Mouse (Mus musculus): Measurements from ENCODE around the gene Sept5. TPM values are rescaled to one million over a fixed set of nuclear protein-coding genes. Genes with fewer than 3 reads are reported as not detected.

Gene Sept5
- polyA plus RNA-seq, 1 experiment from 2014 or later, result 262 TPM

- H3K27ac ChIP-seq (ENCODE audit: low read length), result no peak overlapping the region
- H3K4me1 ChIP-seq (ENCODE audit: control insufficient read depth, insufficient read depth, low read length), result no peaks in the 10 kb centered on the region
- H3K4me2 ChIP-seq (ENCODE audit: low read length), result no peak overlapping the region
- WGBS, result 92% methylated on average over 6 of the region's 6 CpGs
- H3K9ac ChIP-seq (ENCODE audit: low read depth, low read length), result no peak overlapping the region
- no peaks in the 10 kb centered on the region for H3K27me3 ChIP-seq (ENCODE audit: control insufficient read depth, insufficient read depth, low read depth, low read length)
- no peak overlapping the region for H3K4me3 ChIP-seq (ENCODE audit: low read depth, low read length)
- no peaks in the 10 kb centered on the region for H3K36me3 ChIP-seq (ENCODE audit: control insufficient read depth, insufficient read depth, low read length)
- no peaks in the 10 kb centered on the region for H3K9me3 ChIP-seq (replicated peaks; ENCODE audit: control insufficient read depth, low read length, poor library complexity, severe bottlenecking)
- no peak for ATAC-seq
Measured at GRCm38 (mm10) chr16:18653290-18654160, 23.8 kb upstream of the Sept5 start.

DNA sequence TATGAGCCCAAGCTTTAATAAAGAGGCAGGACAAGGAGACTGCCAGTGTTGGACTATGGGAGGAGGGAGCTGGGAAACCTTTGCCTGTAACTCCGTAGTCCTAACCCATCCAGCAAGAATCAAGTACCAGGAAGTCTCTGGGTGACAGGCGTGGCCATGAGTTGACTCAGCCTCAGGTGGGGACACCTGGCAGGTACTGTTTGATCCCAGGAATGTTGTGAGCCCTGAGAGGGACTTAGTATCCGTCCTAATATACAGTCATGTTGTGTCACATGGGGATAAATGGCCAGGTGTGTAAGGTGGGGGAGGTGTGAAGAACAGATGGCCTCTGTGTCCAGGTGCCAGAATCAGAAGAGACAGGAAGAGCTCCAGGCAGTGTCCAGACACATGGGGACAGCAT is 19.4 kb upstream of the Sept5 start:
- Histone ChIP-seq H3K9me3 (replicated peaks; ENCODE audit: control insufficient read depth, low read length, poor library complexity, severe bottlenecking) (no peaks in the 10 kb centered on the region), H3K27ac (ENCODE audit: low read length) (no peak overlapping the region), H3K4me1 (ENCODE audit: control insufficient read depth, insufficient read depth, low read length) (no peaks in the 10 kb centered on the region), H3K27me3 (ENCODE audit: control insufficient read depth, insufficient read depth, low read depth, low read length) (no peaks in the 10 kb centered on the region), H3K4me3 (ENCODE audit: low read depth, low read length) (no peak overlapping the region), H3K36me3 (ENCODE audit: control insufficient read depth, insufficient read depth, low read length) (no peaks in the 10 kb centered on the region), H3K4me2 (ENCODE audit: low read length) (no peak overlapping the region), H3K9ac (ENCODE audit: low read depth, low read length) (no peak overlapping the region)
- WGBS, result 69% methylated on average over 3 of the region's 3 CpGs
- ATAC-seq, result no peak

GRCm38 (mm10) chr16:18645329-18645728 is 15.6 kb upstream of the Sept5 start:
- 63% methylated on average over 6 of the region's 6 CpGs for WGBS
- H3K27me3 ChIP-seq (ENCODE audit: control insufficient read depth, insufficient read depth, low read depth, low read length), result no peaks in the 10 kb centered on the region

GRCm38 (mm10) chr16:18644485-18644884 is 14.7 kb upstream of the Sept5 start:
- Histone ChIP-seq H3K4me2 (ENCODE audit: low read length) (no peak overlapping the region), H3K27me3 (ENCODE audit: control insufficient read depth, insufficient read depth, low read depth, low read length) (no peaks in the 10 kb centered on the region), H3K4me3 (ENCODE audit: low read depth, low read length) (no peak overlapping the region), H3K27ac (ENCODE audit: low read length) (no peak overlapping the region), H3K4me1 (ENCODE audit: control insufficient read depth, insufficient read depth, low read length) (no peaks in the 10 kb centered on the region), H3K36me3 (ENCODE audit: control insufficient read depth, insufficient read depth, low read length) (no peaks in the 10 kb centered on the region), H3K9me3 (replicated peaks; ENCODE audit: control insufficient read depth, low read length, poor library complexity, severe bottlenecking) (no peaks in the 10 kb centered on the region), H3K9ac (ENCODE audit: low read depth, low read length) (no peak overlapping the region)
- ATAC-seq, result no peak
- WGBS, result 82% methylated on average over 4 of the region's 4 CpGs

More at GRCm38 (mm10) chr16:18645329-18645728, 15.6 kb upstream of the Sept5 start:
- no peak for ATAC-seq
- Histone ChIP-seq H3K4me2 (ENCODE audit: low read length) (no peak overlapping the region), H3K36me3 (ENCODE audit: control insufficient read depth, insufficient read depth, low read length) (no peaks in the 10 kb centered on the region), H3K9ac (ENCODE audit: low read depth, low read length) (no peak overlapping the region), H3K4me1 (ENCODE audit: control insufficient read depth, insufficient read depth, low read length) (no peaks in the 10 kb centered on the region), H3K4me3 (ENCODE audit: low read depth, low read length) (no peak overlapping the region), H3K27ac (ENCODE audit: low read length) (no peak overlapping the region), H3K9me3 (replicated peaks; ENCODE audit: control insufficient read depth, low read length, poor library complexity, severe bottlenecking) (no peaks in the 10 kb centered on the region)

DNA sequence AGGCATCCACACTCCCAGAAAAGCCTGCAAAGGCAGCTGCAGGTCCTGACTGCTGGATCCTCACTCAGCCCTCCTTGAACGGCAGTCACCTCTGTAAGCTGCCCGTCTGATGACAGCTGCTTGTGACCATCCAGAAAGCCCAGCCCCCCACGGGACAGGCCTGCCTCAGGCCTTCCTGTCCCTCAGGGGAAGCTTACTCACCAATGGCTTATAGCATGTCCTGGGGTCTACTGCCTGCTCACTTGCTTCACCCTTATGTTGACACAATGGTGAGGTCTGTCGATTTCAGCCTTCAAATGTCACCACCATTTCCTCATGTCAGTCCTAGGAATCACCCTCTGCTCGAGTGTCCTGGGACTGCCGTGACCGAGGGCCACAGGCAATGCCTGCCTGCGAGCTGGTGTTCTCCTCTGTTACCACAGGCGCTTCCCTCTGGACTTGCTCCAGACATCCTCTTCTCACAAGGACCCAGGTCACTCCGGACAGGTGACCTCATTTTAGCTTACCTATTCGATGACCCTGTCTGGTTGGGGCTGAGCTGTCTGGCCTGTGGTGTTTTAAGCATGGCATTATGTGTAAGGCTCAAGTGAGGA is 13.7 kb upstream of the Sept5 start:
- Histone ChIP-seq H3K9ac (ENCODE audit: low read depth, low read length) (no peak overlapping the region), H3K36me3 (ENCODE audit: control insufficient read depth, insufficient read depth, low read length) (no peaks in the 10 kb centered on the region), H3K4me3 (ENCODE audit: low read depth, low read length) (no peak overlapping the region), H3K4me1 (ENCODE audit: control insufficient read depth, insufficient read depth, low read length) (no peaks in the 10 kb centered on the region), H3K27ac (ENCODE audit: low read length) (no peak overlapping the region), H3K27me3 (ENCODE audit: control insufficient read depth, insufficient read depth, low read depth, low read length) (no peaks in the 10 kb centered on the region), H3K9me3 (replicated peaks; ENCODE audit: control insufficient read depth, low read length, poor library complexity, severe bottlenecking) (no peaks in the 10 kb centered on the region), H3K4me2 (ENCODE audit: low read length) (no peak overlapping the region)
- ATAC-seq, result no peak
- WGBS, result 85% methylated on average over 11 of the region's 11 CpGs

DNA sequence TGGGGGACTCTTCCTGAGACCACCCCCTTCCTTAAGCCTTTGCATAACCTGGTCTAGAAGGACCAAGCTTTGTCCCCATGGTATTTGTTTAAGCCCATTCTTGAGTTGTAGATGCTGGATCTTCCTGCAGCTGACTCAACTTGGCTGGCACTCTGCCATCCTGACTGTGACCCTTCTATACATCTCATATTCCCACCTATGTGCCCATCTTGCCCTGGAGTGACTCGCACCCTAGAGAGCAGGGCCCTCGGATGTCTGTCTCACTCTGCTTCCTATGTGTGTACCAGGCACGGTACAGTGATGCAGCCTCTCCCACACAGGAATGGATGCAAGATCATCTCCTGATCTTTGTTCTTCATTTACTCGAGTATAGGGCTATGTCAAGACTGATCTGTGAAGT is 13.1 kb upstream of the Sept5 start:
- Histone ChIP-seq H3K27me3 (ENCODE audit: control insufficient read depth, insufficient read depth, low read depth, low read length) (no peaks in the 10 kb centered on the region), H3K36me3 (ENCODE audit: control insufficient read depth, insufficient read depth, low read length) (no peaks in the 10 kb centered on the region), H3K27ac (ENCODE audit: low read length) (no peak overlapping the region), H3K9me3 (replicated peaks; ENCODE audit: control insufficient read depth, low read length, poor library complexity, severe bottlenecking) (no peaks in the 10 kb centered on the region), H3K4me1 (ENCODE audit: control insufficient read depth, insufficient read depth, low read length) (no peaks in the 10 kb centered on the region), H3K4me3 (ENCODE audit: low read depth, low read length) (no peak overlapping the region), H3K9ac (ENCODE audit: low read depth, low read length) (no peak overlapping the region), H3K4me2 (ENCODE audit: low read length) (no peak overlapping the region)
- 86% methylated on average over 4 of the region's 4 CpGs for WGBS
- ATAC-seq, result no peak

- Histone ChIP-seq H3K9me3 (replicated peaks; ENCODE audit: control insufficient read depth, low read length, poor library complexity, severe bottlenecking) (no peaks in the 10 kb centered on the region), H3K36me3 (ENCODE audit: control insufficient read depth, insufficient read depth, low read length) (no peaks in the 10 kb centered on the region), H3K9ac (ENCODE audit: low read depth, low read length) (no peak overlapping the region), H3K27ac (ENCODE audit: low read length) (no peak overlapping the region), H3K4me2 (ENCODE audit: low read length) (no peak overlapping the region), H3K4me3 (ENCODE audit: low read depth, low read length) (no peak overlapping the region), H3K27me3 (ENCODE audit: control insufficient read depth, insufficient read depth, low read depth, low read length) (no peaks in the 10 kb centered on the region), H3K4me1 (ENCODE audit: control insufficient read depth, insufficient read depth, low read length) (no peaks in the 10 kb centered on the region)
- 56% methylated on average over 7 of the region's 7 CpGs for WGBS
- ATAC-seq, result no peak
Measured at GRCm38 (mm10) chr16:18642291-18642690, 12.5 kb upstream of the Sept5 start.

DNA sequence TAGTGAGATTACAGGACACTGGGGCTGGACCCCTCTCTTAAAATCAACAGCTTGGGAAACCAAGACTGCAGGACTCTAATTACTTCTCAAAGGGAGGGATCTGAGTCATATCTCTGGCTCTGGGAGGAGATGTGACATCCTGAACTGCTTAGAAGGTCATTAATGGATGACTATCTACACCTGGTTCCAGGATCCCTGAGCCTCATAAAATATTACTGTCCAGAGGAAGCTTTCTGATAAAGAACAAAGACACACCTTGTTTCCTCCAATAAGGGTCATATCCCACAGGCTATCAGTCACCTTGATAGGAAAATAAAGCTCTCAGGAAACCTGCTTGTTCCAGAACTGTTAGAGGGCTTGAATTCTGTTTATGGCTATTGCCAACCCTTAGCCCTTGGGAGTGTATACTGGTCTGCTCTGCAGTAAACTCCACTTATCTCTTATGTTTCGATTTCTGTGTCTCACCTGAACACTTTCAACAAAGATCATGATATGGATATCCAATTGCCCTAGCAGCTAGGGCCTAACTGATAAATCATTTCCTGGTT is 9.7 kb upstream of the Sept5 start:
- no peak for ATAC-seq
- Histone ChIP-seq H3K4me3 (ENCODE audit: low read depth, low read length) (no peak overlapping the region), H3K27ac (ENCODE audit: low read length) (no peak overlapping the region), H3K4me1 (ENCODE audit: control insufficient read depth, insufficient read depth, low read length) (no peaks in the 10 kb centered on the region), H3K9ac (ENCODE audit: low read depth, low read length) (no peak overlapping the region), H3K9me3 (replicated peaks; ENCODE audit: control insufficient read depth, low read length, poor library complexity, severe bottlenecking) (no peaks in the 10 kb centered on the region), H3K36me3 (ENCODE audit: control insufficient read depth, insufficient read depth, low read length) (no peaks in the 10 kb centered on the region), H3K4me2 (ENCODE audit: low read length) (no peak overlapping the region), H3K27me3 (ENCODE audit: control insufficient read depth, insufficient read depth, low read depth, low read length) (no peaks in the 10 kb centered on the region)
- WGBS, result 83% methylated on average over 1 of the region's 1 CpGs

DNA sequence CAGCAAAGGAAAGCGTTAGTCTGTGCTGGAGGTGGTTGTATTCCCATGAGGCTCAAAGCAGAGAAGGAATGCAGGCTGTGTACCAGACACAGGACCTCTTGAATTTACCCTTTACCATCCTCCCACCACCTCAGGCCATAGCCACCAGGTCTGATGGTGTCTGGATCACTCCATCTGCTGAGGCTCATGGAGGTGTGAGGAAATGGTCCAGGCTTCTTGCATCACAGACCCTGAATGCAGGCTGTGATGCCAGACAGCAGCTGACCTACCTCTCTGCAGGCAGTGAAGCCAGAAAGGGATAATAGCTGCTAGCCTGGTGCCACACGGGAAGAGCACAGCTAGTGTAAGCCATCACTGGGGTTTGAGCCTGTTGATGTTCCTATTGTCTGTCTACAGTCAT is 8.6 kb upstream of the Sept5 start:
- H3K9ac ChIP-seq (ENCODE audit: low read depth, low read length), result no peak overlapping the region
- H3K36me3 ChIP-seq (ENCODE audit: control insufficient read depth, insufficient read depth, low read length), result no peaks in the 10 kb centered on the region
- H3K4me2 ChIP-seq (ENCODE audit: low read length), result no peak overlapping the region
- H3K4me3 ChIP-seq (ENCODE audit: low read depth, low read length), result no peak overlapping the region
- no peak for ATAC-seq
- H3K27ac ChIP-seq (ENCODE audit: low read length), result no peak overlapping the region
- H3K27me3 ChIP-seq (ENCODE audit: control insufficient read depth, insufficient read depth, low read depth, low read length), result no peaks in the 10 kb centered on the region
- WGBS, result 36% methylated on average over 2 of the region's 2 CpGs
- no peaks in the 10 kb centered on the region for H3K4me1 ChIP-seq (ENCODE audit: control insufficient read depth, insufficient read depth, low read length)
- no peaks in the 10 kb centered on the region for H3K9me3 ChIP-seq (replicated peaks; ENCODE audit: control insufficient read depth, low read length, poor library complexity, severe bottlenecking)

Data from midbrain, embryonic 16.5 days (tissue).